Mouse (Mus musculus): ENCODE measurements at regions not wholly inside any gene's neighbourhood (a gene's known extent, or its start where the extent isn't known, plus 50 kb on each side); places are given as distances from the start of the nearest gene placed in this dataset.
A peak's percentile ranks its signal among the peaks of the same experiment; 100 is the strongest.

DNA sequence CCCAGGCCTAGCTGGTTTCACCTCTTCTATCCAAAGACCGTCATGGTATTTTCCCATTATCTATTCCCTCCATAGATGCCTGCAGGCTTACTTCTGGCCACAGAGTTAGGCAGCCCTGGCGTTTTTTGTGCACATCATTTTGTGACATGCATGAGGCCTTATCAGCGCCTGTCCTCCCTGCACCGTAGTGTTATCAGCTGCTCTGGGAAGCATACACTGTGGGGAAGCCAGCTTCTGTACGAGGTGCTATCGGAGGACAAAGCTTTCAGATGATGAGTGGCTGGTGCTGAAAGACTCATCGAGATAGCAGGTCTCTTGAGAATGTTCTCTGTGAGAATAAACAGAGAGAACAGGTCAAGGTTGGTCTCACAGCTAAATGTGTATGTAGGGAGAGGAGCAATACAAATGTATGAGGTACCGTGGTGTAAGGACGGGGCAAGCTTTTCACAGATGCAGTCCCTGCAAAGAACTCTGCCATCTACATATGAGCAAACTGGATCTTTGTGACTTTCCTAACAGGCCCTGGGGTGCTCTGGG lies 190.0 kb upstream of the Tshz3 start:
- Histone ChIP-seq H3K4me2 (replicated peaks) (no peak overlapping the region), H3K27me3 (no peaks in the 10 kb centered on the region), H3K9ac (no peak overlapping the region), H3K36me3 (no peaks in the 10 kb centered on the region), H3K4me1 (no peaks in the 10 kb centered on the region), H3K9me3 (no peaks in the 10 kb centered on the region), H3K4me3 (no peak overlapping the region), H3K27ac (no peak overlapping the region)
- no peak for ATAC-seq (ENCODE audit: low FRiP score, low read depth)
- WGBS = 88% methylated on average over 9 of the region's 9 CpGs

DNA sequence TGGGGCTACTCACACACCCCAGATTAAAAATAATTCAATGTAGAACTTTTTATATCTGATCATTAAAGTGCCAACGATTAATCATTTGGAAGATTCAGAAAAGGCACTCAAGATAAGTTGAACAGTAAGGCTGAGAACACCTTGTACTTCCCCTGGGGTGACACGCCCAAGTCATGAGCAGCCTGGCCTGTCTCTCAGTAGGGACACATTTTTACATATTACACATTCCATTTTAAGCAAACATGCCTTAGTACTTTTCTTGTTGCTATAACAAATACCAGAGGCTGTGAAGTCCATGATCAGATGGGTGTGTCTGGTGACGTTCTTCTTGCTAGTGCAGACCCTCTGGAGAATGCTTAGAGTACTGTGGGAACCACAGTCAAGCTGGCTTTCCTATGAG lies 184.2 kb upstream of the Tshz3 start:
- Histone ChIP-seq H3K4me3 (no peak overlapping the region), H3K9ac (no peak overlapping the region), H3K9me3 (no peaks in the 10 kb centered on the region), H3K27me3 (no peaks in the 10 kb centered on the region), H3K4me2 (replicated peaks) (no peak overlapping the region), H3K4me1 (0 out of 2 replicates have a peak, but pooled peaks cover 3% of the 10 kb centered on the region), H3K27ac (no peak overlapping the region), H3K36me3 (no peaks in the 10 kb centered on the region)
- 83% methylated on average over 3 of the region's 3 CpGs for WGBS
- ATAC-seq (ENCODE audit: low FRiP score, low read depth) = no peak

DNA sequence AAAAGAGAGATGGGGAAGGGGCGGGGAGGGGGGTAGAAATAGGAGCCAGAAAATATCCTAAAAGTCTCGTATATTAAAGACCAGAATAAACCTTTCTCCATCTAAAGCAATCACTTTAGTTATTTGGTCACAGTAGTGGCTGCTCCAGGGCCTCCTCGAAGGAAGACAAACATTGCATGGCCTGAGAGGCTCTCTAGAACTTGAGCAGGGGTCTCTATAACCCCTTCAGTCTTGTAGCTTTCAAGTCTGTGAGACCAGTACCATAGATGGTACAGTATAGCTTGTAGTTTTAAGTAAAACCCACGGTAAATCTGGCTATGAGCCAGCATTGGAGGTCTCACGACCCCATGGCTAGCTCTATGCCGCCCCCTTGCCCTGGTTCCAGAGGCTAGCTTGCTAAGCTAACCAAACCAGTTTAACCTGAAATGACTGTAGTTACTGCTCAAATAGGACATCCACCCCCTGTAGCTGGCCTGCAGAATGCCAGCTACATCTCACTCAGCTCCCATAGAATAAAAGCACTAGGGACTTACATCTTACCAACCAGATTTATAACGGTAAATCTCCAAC lies 181.7 kb upstream of the Tshz3 start:
- no peak overlapping the region for H3K27ac ChIP-seq
- no peaks in the 10 kb centered on the region for H3K36me3 ChIP-seq
- H3K4me1 ChIP-seq = 0 out of 2 replicates have a peak, but pooled peaks cover 3% of the 10 kb centered on the region
- no peak overlapping the region for H3K4me2 ChIP-seq (replicated peaks)
- ATAC-seq (ENCODE audit: low FRiP score, low read depth) = no peak
- WGBS = 61% methylated on average over 7 of the region's 7 CpGs
- no peaks in the 10 kb centered on the region for H3K9me3 ChIP-seq
- H3K27me3 ChIP-seq = no peaks in the 10 kb centered on the region
- no peak overlapping the region for H3K9ac ChIP-seq
- no peak overlapping the region for H3K4me3 ChIP-seq

DNA sequence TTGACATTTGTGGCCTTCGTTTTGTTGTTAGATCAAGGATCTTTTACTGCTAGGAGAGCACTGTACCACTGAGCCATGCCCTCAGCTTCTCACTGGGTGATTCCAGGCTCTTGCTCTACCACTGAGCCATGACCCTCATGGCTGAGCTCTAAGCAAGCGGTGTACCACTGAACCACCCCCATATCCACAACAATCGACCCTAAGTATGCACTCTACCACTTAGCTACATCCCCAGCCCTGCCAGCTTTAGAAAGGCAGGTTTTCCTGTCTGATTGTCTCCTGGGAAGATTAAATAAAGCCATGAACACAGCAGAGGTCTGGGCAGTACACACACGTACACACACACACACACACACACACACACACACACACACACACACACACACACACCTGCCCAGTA lies 178.9 kb upstream of the Tshz3 start:
- Histone ChIP-seq H3K9me3 (no peaks in the 10 kb centered on the region), H3K27ac (no peak overlapping the region), H3K36me3 (no peaks in the 10 kb centered on the region), H3K4me2 (replicated peaks) (no peak overlapping the region), H3K4me1 (0 out of 2 replicates have a peak, but pooled peaks cover 3% of the 10 kb centered on the region), H3K27me3 (no peaks in the 10 kb centered on the region), H3K9ac (no peak overlapping the region), H3K4me3 (no peak overlapping the region)
- no peak for ATAC-seq (ENCODE audit: low FRiP score, low read depth)
- 90% methylated on average over 3 of the region's 4 CpGs for WGBS

DNA sequence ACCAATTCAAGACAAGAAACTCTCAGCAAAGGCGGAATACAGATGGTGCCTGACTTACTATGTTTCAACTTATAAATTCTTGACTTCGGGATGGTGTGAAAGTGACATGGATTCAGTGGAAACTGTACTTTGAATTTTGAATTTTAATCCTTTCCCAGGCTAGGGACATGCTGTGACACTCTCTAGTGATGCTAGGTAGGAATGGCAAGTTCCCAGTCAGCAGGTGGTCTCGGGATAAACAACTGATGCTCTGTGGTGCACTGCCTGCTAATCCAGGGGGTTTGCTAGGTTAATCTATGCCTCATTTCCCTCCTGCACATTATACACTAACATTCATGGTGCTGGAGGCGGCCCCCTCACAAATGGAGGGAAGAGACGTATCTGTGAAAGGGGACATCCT lies 175.0 kb upstream of the Tshz3 start:
- ATAC-seq (ENCODE audit: low FRiP score, low read depth) = no peak
- 73% methylated on average over 5 of the region's 5 CpGs for WGBS
- no peaks in the 10 kb centered on the region for H3K27me3 ChIP-seq

DNA sequence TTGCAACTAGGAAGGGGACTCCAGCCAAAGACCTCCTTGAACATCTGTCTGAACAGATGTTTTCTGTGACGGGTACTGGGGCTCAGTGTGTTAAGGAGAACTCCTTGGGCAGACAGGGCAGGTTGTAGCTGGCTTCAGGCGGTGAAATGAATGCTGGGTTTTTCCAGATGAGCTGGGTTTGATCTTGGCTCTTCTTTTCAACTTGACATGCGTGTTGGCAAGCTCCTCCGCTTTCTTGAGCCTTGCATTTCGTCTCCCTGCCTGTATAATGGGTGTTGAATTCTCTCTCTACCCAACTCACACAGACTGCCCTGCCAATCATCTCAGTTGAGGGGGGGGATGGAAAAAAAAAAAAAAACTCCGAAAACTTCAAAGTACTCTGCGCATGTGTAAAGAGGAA lies 171.8 kb upstream of the Tshz3 start:
- no peak overlapping the region for H3K9ac ChIP-seq
- no peaks in the 10 kb centered on the region for H3K36me3 ChIP-seq
- no peak for ATAC-seq (ENCODE audit: low FRiP score, low read depth)
- H3K9me3 ChIP-seq = no peaks in the 10 kb centered on the region
- 0 out of 2 replicates have a peak, but pooled peaks cover 4% of the 10 kb centered on the region for H3K27me3 ChIP-seq
- H3K4me2 ChIP-seq (replicated peaks) = no peak overlapping the region
- no peaks in the 10 kb centered on the region; the same call in 1 of the 2 replicates for H3K4me1 ChIP-seq
- no peak overlapping the region for H3K27ac ChIP-seq
- WGBS = 48% methylated on average over 7 of the region's 7 CpGs
- H3K4me3 ChIP-seq = no peak overlapping the region

More for the DNA sequence above, 175.0 kb upstream of the Tshz3 start:
- Histone ChIP-seq H3K9me3 (no peaks in the 10 kb centered on the region), H3K4me2 (replicated peaks) (no peak overlapping the region), H3K27ac (no peak overlapping the region), H3K4me3 (no peak overlapping the region), H3K4me1 (no peaks in the 10 kb centered on the region), H3K9ac (no peak overlapping the region), H3K36me3 (no peaks in the 10 kb centered on the region)

DNA sequence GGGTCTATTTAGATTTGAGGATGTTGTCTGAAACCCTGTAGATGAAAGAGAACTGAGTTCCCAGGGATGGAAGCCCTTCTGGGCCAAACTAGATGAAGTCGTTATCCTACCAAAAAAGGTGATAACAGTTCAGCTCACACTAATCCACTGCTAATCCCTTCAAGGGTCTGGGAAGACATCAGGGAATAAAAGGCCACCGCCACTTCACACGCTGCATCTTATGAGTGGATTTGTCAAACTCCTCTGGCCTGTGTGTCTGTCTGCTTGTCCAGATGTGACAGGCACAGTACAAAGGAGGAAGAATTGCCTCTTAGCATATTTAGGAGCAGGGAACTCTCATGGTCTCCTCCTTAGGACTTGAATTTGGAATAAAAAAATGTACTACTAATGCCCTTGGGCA lies 171.2 kb upstream of the Tshz3 start:
- WGBS = 48% methylated on average over 3 of the region's 3 CpGs
- Histone ChIP-seq H3K9ac (no peak overlapping the region), H3K4me3 (no peak overlapping the region), H3K4me2 (replicated peaks) (no peak overlapping the region), H3K4me1 (no peaks in the 10 kb centered on the region; the same call in 1 of the 2 replicates), H3K9me3 (no peaks in the 10 kb centered on the region), H3K27ac (no peak overlapping the region), H3K27me3 (0 out of 2 replicates have a peak, but pooled peaks cover 4% of the 10 kb centered on the region), H3K36me3 (no peaks in the 10 kb centered on the region)
- ATAC-seq (ENCODE audit: low FRiP score, low read depth) = no peak

DNA sequence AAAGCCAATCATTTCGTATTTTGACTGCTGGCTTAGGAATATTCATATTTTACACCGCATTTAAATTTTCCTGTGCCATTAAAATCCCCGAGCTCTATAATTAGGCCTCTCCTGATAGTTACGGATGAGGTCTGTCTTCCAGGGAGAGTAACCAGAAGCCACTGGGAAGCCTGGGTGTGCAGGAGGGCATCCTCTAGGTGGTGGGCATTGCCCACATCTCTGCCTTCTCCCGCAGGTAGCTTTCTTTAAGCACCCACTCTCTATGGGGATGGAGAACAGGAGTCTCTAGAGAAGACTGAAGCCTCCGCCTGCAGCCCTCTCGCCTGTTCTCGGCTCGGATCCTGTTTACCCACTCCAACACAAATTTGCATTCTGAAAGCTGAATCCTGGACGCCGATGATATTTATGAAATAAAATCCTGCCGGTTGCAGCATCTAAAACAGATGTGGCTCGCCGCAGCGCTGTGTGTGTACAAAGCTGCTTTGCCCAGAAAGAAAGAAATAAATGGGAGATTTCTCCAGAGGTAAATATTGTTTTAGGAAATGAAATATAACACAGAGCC lies 168.3 kb upstream of the Tshz3 start:
- no peak for ATAC-seq (ENCODE audit: low FRiP score, low read depth)
- Histone ChIP-seq H3K36me3 (no peaks in the 10 kb centered on the region), H3K9me3 (no peaks in the 10 kb centered on the region), H3K4me2 (replicated peaks) (no peak overlapping the region), H3K27me3 (0 out of 2 replicates have a peak, but pooled peaks cover 4% of the 10 kb centered on the region), H3K4me3 (no peak overlapping the region), H3K27ac (no peak overlapping the region), H3K9ac (no peak overlapping the region), H3K4me1 (no peaks in the 10 kb centered on the region; the same call in 1 of the 2 replicates)
- 67% methylated on average over 15 of the region's 15 CpGs for WGBS

DNA sequence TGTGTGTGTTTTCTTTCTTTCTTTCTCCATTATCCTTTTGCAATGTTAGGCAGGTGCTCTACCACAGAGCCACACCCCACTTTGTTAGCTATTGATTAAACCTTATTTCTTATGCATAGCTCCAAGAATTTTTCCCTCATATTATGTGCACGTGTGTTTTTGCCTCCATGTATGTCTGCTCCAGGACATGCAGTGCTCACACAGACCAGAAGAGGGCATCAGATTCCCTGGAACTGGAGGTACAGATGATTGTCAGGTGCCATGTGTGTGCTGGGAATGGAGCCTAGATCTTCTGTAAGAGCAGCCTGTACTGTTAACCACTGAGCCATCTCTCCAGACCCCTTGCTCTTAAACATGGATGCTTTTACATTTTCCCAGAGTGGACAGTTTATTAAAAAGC lies 166.4 kb upstream of the Tshz3 start:
- no peak for ATAC-seq (ENCODE audit: low FRiP score, low read depth)
- H3K4me3 ChIP-seq = no peak overlapping the region
- no peaks in the 10 kb centered on the region for H3K36me3 ChIP-seq
- H3K9me3 ChIP-seq = no peaks in the 10 kb centered on the region
- no peak overlapping the region for H3K9ac ChIP-seq
- 82% methylated on average over 1 of the region's 1 CpGs for WGBS
- H3K4me2 ChIP-seq (replicated peaks) = no peak overlapping the region
- no peaks in the 10 kb centered on the region; the same call in 1 of the 2 replicates for H3K4me1 ChIP-seq
- H3K27me3 ChIP-seq = 0 out of 2 replicates have a peak, but pooled peaks cover 4% of the 10 kb centered on the region
- H3K27ac ChIP-seq = no peak overlapping the region

DNA sequence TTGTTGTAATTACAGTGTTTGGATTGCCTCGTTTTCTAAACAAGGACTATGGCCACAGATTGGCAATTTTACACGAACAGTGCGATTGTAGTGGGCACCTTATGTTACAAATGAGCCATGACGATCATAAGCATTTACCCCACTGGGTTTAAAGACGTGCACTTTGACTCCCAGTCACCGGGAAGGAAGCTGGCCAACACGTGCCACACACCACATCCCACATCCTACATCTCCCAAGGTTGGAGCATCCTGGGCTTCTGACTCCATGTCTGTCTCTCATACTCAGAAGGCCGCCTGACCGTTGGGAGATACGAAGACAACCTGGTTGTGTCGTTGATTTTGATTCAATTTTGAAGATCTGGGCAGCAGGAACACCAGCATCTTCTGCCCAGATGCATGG lies 159.8 kb upstream of the Tshz3 start:
- Histone ChIP-seq H3K4me1 (no peaks in the 10 kb centered on the region), H3K4me2 (replicated peaks) (no peak overlapping the region), H3K27me3 (no peaks in the 10 kb centered on the region), H3K9me3 (no peaks in the 10 kb centered on the region), H3K4me3 (no peak overlapping the region), H3K27ac (no peak overlapping the region), H3K9ac (no peak overlapping the region), H3K36me3 (no peaks in the 10 kb centered on the region)
- 73% methylated on average over 11 of the region's 11 CpGs for WGBS
- ATAC-seq (ENCODE audit: low FRiP score, low read depth) = no peak

DNA sequence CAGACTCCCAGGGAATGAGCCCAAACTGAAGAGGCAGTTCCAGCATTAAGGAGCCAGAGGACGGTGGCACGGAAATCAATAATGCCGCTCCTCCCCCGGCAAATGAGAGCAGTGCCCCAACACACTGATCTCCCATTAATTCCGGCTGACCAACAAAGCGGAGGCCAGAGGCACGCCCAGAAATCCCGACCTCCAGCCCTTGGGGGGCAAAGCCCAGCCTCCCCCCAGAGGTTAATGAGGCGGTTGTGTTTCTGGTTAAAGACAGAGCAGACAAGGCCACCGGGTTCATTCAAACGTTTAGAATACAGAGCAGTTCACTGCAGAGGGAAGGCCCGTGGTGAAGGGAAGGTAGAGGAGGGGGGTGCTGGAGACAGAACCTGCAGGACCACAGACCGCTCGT lies 149.9 kb upstream of the Tshz3 start:
- no peaks in the 10 kb centered on the region for H3K27me3 ChIP-seq
- H3K4me3 ChIP-seq = no peak overlapping the region
- no peak for ATAC-seq (ENCODE audit: low FRiP score, low read depth)
- H3K36me3 ChIP-seq = no peaks in the 10 kb centered on the region
- WGBS = 17% methylated on average over 14 of the region's 14 CpGs
- no peaks in the 10 kb centered on the region for H3K9me3 ChIP-seq
- H3K4me2 ChIP-seq (replicated peaks) = peak overlapping the region; percentile 38
- peaks cover 10% of the 10 kb centered on the region for H3K4me1 ChIP-seq
- H3K9ac ChIP-seq = no peak overlapping the region
- no peak overlapping the region for H3K27ac ChIP-seq

DNA sequence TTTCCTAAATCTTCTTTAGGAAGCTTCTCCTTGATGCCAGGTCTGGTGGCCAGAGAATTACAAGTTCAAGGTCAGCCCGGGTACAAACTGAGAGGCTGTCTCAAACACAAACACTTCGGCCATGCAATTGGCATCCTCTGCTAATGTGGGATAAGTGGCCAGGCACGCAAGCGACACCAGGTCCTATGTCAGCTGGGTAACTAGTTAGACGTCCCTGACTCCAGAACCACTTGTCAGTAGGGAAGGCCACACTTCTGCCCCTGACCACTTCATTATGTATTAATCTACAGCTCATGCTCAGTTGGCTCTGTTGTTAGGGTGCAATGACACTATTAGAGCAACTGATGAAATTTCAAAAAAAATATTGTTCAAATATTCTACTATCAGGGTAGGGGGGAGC lies 149.5 kb upstream of the Tshz3 start:
- no peak overlapping the region for H3K27ac ChIP-seq
- H3K4me2 ChIP-seq (replicated peaks) = 0 out of 2 replicates have a peak overlapping the region, but pooled peaks have one; percentile 38
- 71% methylated on average over 5 of the region's 5 CpGs for WGBS
- H3K9ac ChIP-seq = no peak overlapping the region
- H3K36me3 ChIP-seq = no peaks in the 10 kb centered on the region
- no peaks in the 10 kb centered on the region for H3K9me3 ChIP-seq
- H3K27me3 ChIP-seq = no peaks in the 10 kb centered on the region
- peaks cover 10% of the 10 kb centered on the region for H3K4me1 ChIP-seq
- no peak for ATAC-seq (ENCODE audit: low FRiP score, low read depth)
- no peak overlapping the region for H3K4me3 ChIP-seq

DNA sequence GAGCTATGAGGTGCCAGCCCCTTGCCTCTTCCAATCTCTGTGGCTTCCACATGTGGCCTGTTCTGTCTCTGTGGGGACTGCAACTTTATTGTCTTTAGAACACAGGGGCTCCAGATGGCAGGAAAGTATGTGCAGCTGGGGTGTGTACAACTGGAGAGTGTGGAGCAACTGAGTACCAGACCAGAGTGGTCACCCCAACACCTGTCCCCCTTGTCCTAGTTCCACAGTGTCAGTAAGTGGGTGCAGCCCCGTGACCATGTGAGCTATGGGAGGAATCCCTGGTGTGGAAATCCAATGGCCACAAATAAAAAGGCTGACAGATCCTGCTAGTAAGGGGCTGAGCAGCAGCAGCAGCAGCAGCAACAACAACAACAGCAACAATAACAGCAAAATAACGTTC lies 126.9 kb upstream of the Tshz3 start:
- Histone ChIP-seq H3K36me3 (no peaks in the 10 kb centered on the region), H3K4me1 (no peaks in the 10 kb centered on the region), H3K9me3 (no peaks in the 10 kb centered on the region), H3K4me3 (no peak overlapping the region), H3K27me3 (no peaks in the 10 kb centered on the region), H3K27ac (no peak overlapping the region), H3K9ac (no peak overlapping the region), H3K4me2 (replicated peaks) (no peak overlapping the region)
- ATAC-seq (ENCODE audit: low FRiP score, low read depth) = no peak
- WGBS = 69% methylated on average over 2 of the region's 2 CpGs

Data from limb, embryonic 13.5 days (tissue).